Mouse (Mus musculus): ENCODE measurements at regions not wholly inside any gene's neighbourhood (a gene's known extent, or its start where the extent isn't known, plus 50 kb on each side); places are given as distances from the start of the nearest gene placed in this dataset.
"Not testable (repeated sequence)": the region's sequence is repeated elsewhere in the genome, so short reads cannot be mapped to it uniquely, and the experiment has no call there.

GRCm38 (mm10) chr17:9066633-9067032 lies 78.5 kb downstream of the 1700010I14Rik start:
- H3K27me3 ChIP-seq (ENCODE audit: control insufficient read depth, insufficient read depth, insufficient read length); H3ac ChIP-seq (ENCODE audit: control insufficient read depth, insufficient read length); H3K79me2 ChIP-seq (ENCODE audit: control insufficient read depth, insufficient read depth); H3K4me3 ChIP-seq; H3K4me2 ChIP-seq (ENCODE audit: low read depth); H3K36me3 ChIP-seq (ENCODE audit: control insufficient read depth, insufficient read depth): not testable (repeated sequence)
- TF ChIP-seq REST (IDR thresholded peaks at IDR 0.05; ENCODE audit: insufficient read depth, insufficient read length) = peak; percentile 76

GRCm38 (mm10) chr17:9068859-9069602 lies 80.9 kb downstream of the 1700010I14Rik start:
- no peaks in the 10 kb centered on the region for H3K27me3 ChIP-seq (ENCODE audit: control insufficient read depth, insufficient read depth, insufficient read length)
- H3K79me2 ChIP-seq (ENCODE audit: control insufficient read depth, insufficient read depth) = no peaks in the 10 kb centered on the region
- H3K4me3 ChIP-seq = no peak overlapping the region
- no peak overlapping the region for H3ac ChIP-seq (ENCODE audit: control insufficient read depth, insufficient read length)
- H3K36me3 ChIP-seq (ENCODE audit: control insufficient read depth, insufficient read depth) = no peaks in the 10 kb centered on the region
- H3K4me2 ChIP-seq (ENCODE audit: low read depth) = no peak overlapping the region
- TF ChIP-seq POLR2AphosphoS2 (IDR thresholded peaks at IDR 0.05; ENCODE audit: insufficient read length, low read depth) (no peak), USF1 (IDR thresholded peaks at IDR 0.05; ENCODE audit: low read depth) (no peak), E2F4 (IDR thresholded peaks at IDR 0.05; ENCODE audit: insufficient read depth) (no peak), MAX (IDR thresholded peaks at IDR 0.05; ENCODE audit: low read depth) (no peak), TCF3 (IDR thresholded peaks at IDR 0.05; ENCODE audit: insufficient read length, low read depth) (no peak)

DNA sequence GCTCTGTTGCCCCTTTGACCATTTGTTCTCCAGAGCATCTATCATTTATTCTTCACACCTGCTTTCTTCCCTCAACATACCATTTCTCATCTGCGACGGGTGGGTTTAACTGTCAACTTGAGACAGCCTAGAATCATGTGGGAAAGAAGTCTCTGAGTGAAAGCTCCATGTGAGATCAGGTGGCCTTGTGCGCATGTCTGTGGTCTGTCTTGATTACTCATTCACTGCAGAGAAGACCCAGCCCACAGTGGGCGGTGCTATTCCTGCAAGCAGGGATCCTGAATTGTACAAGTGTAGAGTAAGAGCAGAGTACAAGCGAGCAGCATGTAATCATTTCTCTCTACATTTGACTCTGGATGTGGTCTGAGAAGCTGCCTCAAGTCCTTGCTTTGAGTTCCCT lies 95.5 kb downstream of the 1700010I14Rik start:
- no peaks in the 10 kb centered on the region for H3K79me2 ChIP-seq (ENCODE audit: control insufficient read depth, insufficient read depth)
- H3K27me3 ChIP-seq (ENCODE audit: control insufficient read depth, insufficient read depth, insufficient read length) = no peaks in the 10 kb centered on the region
- H3K4me3 ChIP-seq = no peak overlapping the region
- no peaks in the 10 kb centered on the region for H3K36me3 ChIP-seq (ENCODE audit: control insufficient read depth, insufficient read depth)
- no peak overlapping the region for H3ac ChIP-seq (ENCODE audit: control insufficient read depth, insufficient read length)
- H3K4me2 ChIP-seq (ENCODE audit: low read depth) = no peak overlapping the region
- TF ChIP-seq MYOG (IDR thresholded peaks at IDR 0.05; ENCODE audit: control insufficient read depth in 1 of 3, insufficient read depth in 1 of 3, insufficient read length in 2 of 3, low read depth in 2 of 3) = no peak
- no peak for TF ChIP-seq CEBPB (IDR thresholded peaks at IDR 0.05; ENCODE audit: insufficient read depth, poor library complexity, severe bottlenecking)
- no peak for TF ChIP-seq REST (IDR thresholded peaks at IDR 0.05; ENCODE audit: insufficient read depth, insufficient read length)
- TF ChIP-seq E2F4 (IDR thresholded peaks at IDR 0.05; ENCODE audit: insufficient read depth) = no peak
- no peak for TF ChIP-seq MYOD1 (IDR thresholded peaks at IDR 0.05; ENCODE audit: control insufficient read depth in 1 of 3, insufficient read length in 2 of 3, low read depth in 2 of 3)
- no peak for TF ChIP-seq MAX (IDR thresholded peaks at IDR 0.05; ENCODE audit: low read depth)
- TF ChIP-seq USF1 (IDR thresholded peaks at IDR 0.05; ENCODE audit: low read depth) = no peak

GRCm38 (mm10) chr17:9127866-9128265 lies 139.7 kb downstream of the 1700010I14Rik start:
- Histone ChIP-seq H3K4me2 (ENCODE audit: low read depth) (no peak overlapping the region), H3K27me3 (ENCODE audit: control insufficient read depth, insufficient read depth, insufficient read length) (no peaks in the 10 kb centered on the region), H3K79me2 (ENCODE audit: control insufficient read depth, insufficient read depth) (no peaks in the 10 kb centered on the region), H3ac (ENCODE audit: control insufficient read depth, insufficient read length) (no peak overlapping the region), H3K36me3 (ENCODE audit: control insufficient read depth, insufficient read depth) (no peaks in the 10 kb centered on the region), H3K4me3 (no peak overlapping the region)
- TF ChIP-seq MYOD1 (IDR thresholded peaks at IDR 0.05; ENCODE audit: control insufficient read depth in 1 of 3, insufficient read length in 2 of 3, low read depth in 2 of 3) (no peak), SRF (IDR thresholded peaks at IDR 0.05; ENCODE audit: control insufficient read depth, insufficient read length, low read depth) (no peak), POLR2AphosphoS2 (IDR thresholded peaks at IDR 0.05; ENCODE audit: insufficient read length, low read depth) (no peak), MYOG (IDR thresholded peaks at IDR 0.05; ENCODE audit: control insufficient read depth in 1 of 3, insufficient read depth in 1 of 3, insufficient read length in 2 of 3, low read depth in 2 of 3) (no peak), MAX (IDR thresholded peaks at IDR 0.05; ENCODE audit: low read depth) (no peak), E2F4 (IDR thresholded peaks at IDR 0.05; ENCODE audit: insufficient read depth) (no peak)

- Histone ChIP-seq H3ac (ENCODE audit: control insufficient read depth, insufficient read length) (no peak overlapping the region), H3K4me3 (no peak overlapping the region), H3K36me3 (ENCODE audit: control insufficient read depth, insufficient read depth) (no peaks in the 10 kb centered on the region), H3K4me2 (ENCODE audit: low read depth) (no peak overlapping the region), H3K27me3 (ENCODE audit: control insufficient read depth, insufficient read depth, insufficient read length) (no peaks in the 10 kb centered on the region), H3K79me2 (ENCODE audit: control insufficient read depth, insufficient read depth) (no peaks in the 10 kb centered on the region)
- TF ChIP-seq POLR2AphosphoS2 (IDR thresholded peaks at IDR 0.05; ENCODE audit: insufficient read length, low read depth) = no peak
- TF ChIP-seq SRF (IDR thresholded peaks at IDR 0.05; ENCODE audit: control insufficient read depth, insufficient read length, low read depth) = no peak
- no peak for TF ChIP-seq REST (IDR thresholded peaks at IDR 0.05; ENCODE audit: insufficient read depth, insufficient read length)
- no peak for TF ChIP-seq MAX (IDR thresholded peaks at IDR 0.05; ENCODE audit: low read depth)
- TF ChIP-seq TCF12 (IDR thresholded peaks at IDR 0.05; ENCODE audit: insufficient read depth, poor library complexity, severe bottlenecking) = no peak
- no peak for TF ChIP-seq MYOD1 (IDR thresholded peaks at IDR 0.05; ENCODE audit: control insufficient read depth in 1 of 3, insufficient read length in 2 of 3, low read depth in 2 of 3)
- no peak for TF ChIP-seq CEBPB (IDR thresholded peaks at IDR 0.05; ENCODE audit: insufficient read depth, poor library complexity, severe bottlenecking)
- no peak for TF ChIP-seq MYOG (IDR thresholded peaks at IDR 0.05; ENCODE audit: control insufficient read depth in 1 of 3, insufficient read depth in 1 of 3, insufficient read length in 2 of 3, low read depth in 2 of 3)
- no peak for TF ChIP-seq POLR2A (IDR thresholded peaks at IDR 0.05; ENCODE audit: insufficient read length, low read depth)
- no peak for TF ChIP-seq USF1 (IDR thresholded peaks at IDR 0.05; ENCODE audit: low read depth)
- no peak for TF ChIP-seq TCF3 (IDR thresholded peaks at IDR 0.05; ENCODE audit: insufficient read length, low read depth)
- no peak for TF ChIP-seq E2F4 (IDR thresholded peaks at IDR 0.05; ENCODE audit: insufficient read depth)
These were observed 157.6 kb downstream of the 1700010I14Rik start for GRCm38 (mm10) chr17:9145605-9146223.

Data from myocyte (in vitro differentiated cells).